Mouse (Mus musculus) neural tube, embryonic 11.5 days (tissue): ENCODE data around the gene Ttll12. TPM values are rescaled to one million over a fixed set of nuclear protein-coding genes. Genes with fewer than 3 reads are reported as not detected.

Experiments
- ATAC-seq: fragments of 200-750 bp; cut with Nextera tagmentation; 2 replicates; pipeline ENCODE4 v1.8.0; 2017; ENCODE audit warnings: moderate number of reproducible peaks, mild to moderate bottlenecking, moderate TSS enrichment, moderate library complexity; ENCODE audit not compliant: insufficient read depth, low FRiP score, low TSS enrichment
- DNase-seq: peaks from one replicate; pipeline ENCODE4 v3.0.0-alpha.2; 2015; ENCODE audit warnings: low spot score
- H3K27ac ChIP-seq: fragments of 300-500 bp; sonication (generic); 2 replicates; pipeline ENCODE4 v1.5.1; 2014; ENCODE audit warnings: low read depth, mild to moderate bottlenecking, low read length
- H3K27me3 ChIP-seq: fragments of 300-500 bp; sonication (generic); 2 replicates; pipeline ENCODE4 v1.6.1; 2014; ENCODE audit warnings: mild to moderate bottlenecking, low read length, mixed read lengths; ENCODE audit not compliant: control insufficient read depth, insufficient read depth
- H3K36me3 ChIP-seq: fragments of 300-500 bp; sonication (generic); 2 replicates; pipeline ENCODE4 v1.6.1; 2014; ENCODE audit warnings: mild to moderate bottlenecking, low read length, moderate library complexity, mixed read lengths; ENCODE audit not compliant: control insufficient read depth, insufficient read depth
- H3K4me1 ChIP-seq: fragments of 300-500 bp; sonication (generic); 2 replicates; pipeline ENCODE4 v1.6.1; 2014; ENCODE audit warnings: low read length, mixed read lengths; ENCODE audit not compliant: control insufficient read depth, insufficient read depth
- H3K4me2 ChIP-seq: fragments of 300-500 bp; sonication (generic); 2 replicates; pipeline ENCODE4 v1.6.1; 2014; ENCODE audit warnings: low read depth, mild to moderate bottlenecking, moderate library complexity
- H3K4me3 ChIP-seq: fragments of 300-500 bp; sonication (generic); 2 replicates; pipeline ENCODE4 v1.5.1; 2014; ENCODE audit warnings: low read depth, low read length
- H3K9ac ChIP-seq: fragments of 300-500 bp; sonication (generic); 2 replicates; pipeline ENCODE4 v1.6.1; 2014; ENCODE audit warnings: mild to moderate bottlenecking, low read length
- H3K9me3 ChIP-seq: fragments of 300-500 bp; sonication (generic); 2 replicates; pipeline ENCODE4 v1.6.1; 2016; ENCODE audit warnings: low read length; ENCODE audit not compliant: control insufficient read depth
- WGBS: fragments of 180-500 bp; shearing (Covaris S2); extraction: QIAGEN DNeasy Blood & Tissue Kit; methylation state at CpG from one replicate; pipeline ENCODE4 v1.1.7; 2014; 5-methylcytosine and 5-hydroxymethylcytosine counted together
- polyA plus RNA-seq: library from polyadenylated mRNA; unstranded; fragments of >200 nt; fragmentation: Nextera tagmentation; extraction: Ambion mirVana; gene quantifications from 2 replicates; pipeline ENCODE4 v1.2.1, GENCODE M21; 2014

Ttll12 gene
- polyA plus RNA-seq, 1 experiment from 2014 or later: 48.0 TPM

- Histone ChIP-seq H3K4me3 (no peak overlapping the region), H3K36me3 (peaks cover 6% of the 10 kb centered on the region), H3K9ac (no peak overlapping the region), H3K27me3 (no peaks in the 10 kb centered on the region), H3K27ac (no peak overlapping the region), H3K9me3 (peaks cover 3% of the 10 kb centered on the region; the same call in 1 of the 2 replicates), H3K4me1 (no peaks in the 10 kb centered on the region), H3K4me2 (no peak overlapping the region)
- DNase-seq (no peak), ATAC-seq (no peak)
- WGBS: 77% methylated on average over 7 of the region's 7 CpGs
Observed at GRCm38 (mm10) chr15:83631071-83631470, 36.1 kb upstream of the Ttll12 start.

- no peak for ATAC-seq
- Histone ChIP-seq H3K4me2 (no peak overlapping the region), H3K4me3 (no peak overlapping the region), H3K9ac (no peak overlapping the region), H3K9me3 (peaks cover 3% of the 10 kb centered on the region; the same call in 1 of the 2 replicates), H3K36me3 (peaks cover 6% of the 10 kb centered on the region), H3K27me3 (no peaks in the 10 kb centered on the region), H3K27ac (no peak overlapping the region), H3K4me1 (no peaks in the 10 kb centered on the region)
- DNase-seq: no peak
- WGBS: 72% methylated on average over 3 of the region's 3 CpGs
Observed at GRCm38 (mm10) chr15:83629716-83630115, 34.8 kb upstream of the Ttll12 start.

- 98% methylated on average over 2 of the region's 2 CpGs for WGBS
- H3K27ac ChIP-seq: no peak overlapping the region
- no peak overlapping the region for H3K9ac ChIP-seq
- no peak overlapping the region for H3K4me2 ChIP-seq
- peaks cover 6% of the 10 kb centered on the region for H3K36me3 ChIP-seq
- DNase-seq (no peak), ATAC-seq (no peak)
- no peak overlapping the region for H3K4me3 ChIP-seq
- H3K27me3 ChIP-seq: no peaks in the 10 kb centered on the region
- peaks cover 3% of the 10 kb centered on the region; the same call in 1 of the 2 replicates for H3K9me3 ChIP-seq
- no peaks in the 10 kb centered on the region for H3K4me1 ChIP-seq
Observed at GRCm38 (mm10) chr15:83626142-83626645, 31.2 kb upstream of the Ttll12 start.

GRCm38 (mm10) chr15:83615245-83615644, 20.3 kb upstream of the Ttll12 start:
- WGBS: 88% methylated on average over 3 of the region's 3 CpGs

GRCm38 (mm10) chr15:83607115-83607802, 12.3 kb upstream of the Ttll12 start:
- H3K36me3 ChIP-seq: peaks cover 2% of the 10 kb centered on the region; the same call in 1 of the 2 replicates
- H3K4me2 ChIP-seq: no peak overlapping the region
- H3K9me3 ChIP-seq: no peaks in the 10 kb centered on the region
- H3K27ac ChIP-seq: no peak overlapping the region
- H3K27me3 ChIP-seq: no peaks in the 10 kb centered on the region
- WGBS: 47% methylated on average over 15 of the region's 15 CpGs
- H3K9ac ChIP-seq: no peak overlapping the region
- DNase-seq (peak; percentile 69), ATAC-seq (no peak)
- H3K4me3 ChIP-seq: no peak overlapping the region
- no peaks in the 10 kb centered on the region for H3K4me1 ChIP-seq

More at GRCm38 (mm10) chr15:83615245-83615644, 20.3 kb upstream of the Ttll12 start:
- Histone ChIP-seq H3K36me3 (peaks cover 9% of the 10 kb centered on the region), H3K9me3 (no peaks in the 10 kb centered on the region), H3K9ac (no peak overlapping the region), H3K4me2 (no peak overlapping the region), H3K4me3 (no peak overlapping the region), H3K27me3 (no peaks in the 10 kb centered on the region), H3K27ac (no peak overlapping the region), H3K4me1 (no peaks in the 10 kb centered on the region)
- ATAC-seq (no peak), DNase-seq (no peak)

GRCm38 (mm10) chr15:83606700-83607099, 11.7 kb upstream of the Ttll12 start:
- H3K9me3 ChIP-seq: no peaks in the 10 kb centered on the region
- no peak overlapping the region for H3K27ac ChIP-seq
- H3K9ac ChIP-seq: no peak overlapping the region
- peaks cover 2% of the 10 kb centered on the region; the same call in 1 of the 2 replicates for H3K36me3 ChIP-seq
- H3K4me1 ChIP-seq: no peaks in the 10 kb centered on the region
- H3K4me3 ChIP-seq: no peak overlapping the region
- no peaks in the 10 kb centered on the region for H3K27me3 ChIP-seq
- DNase-seq (no peak), ATAC-seq (no peak)
- WGBS: 90% methylated on average over 8 of the region's 8 CpGs
- no peak overlapping the region for H3K4me2 ChIP-seq

- no peaks in the 10 kb centered on the region for H3K9me3 ChIP-seq
- H3K4me3 ChIP-seq: no peak overlapping the region
- H3K27ac ChIP-seq: no peak overlapping the region
- 88% methylated on average over 11 of the region's 11 CpGs for WGBS
- H3K4me2 ChIP-seq: no peak overlapping the region
- DNase-seq: no peak
- H3K4me1 ChIP-seq: no peaks in the 10 kb centered on the region
- H3K27me3 ChIP-seq: no peaks in the 10 kb centered on the region
- ATAC-seq: no peak
- H3K9ac ChIP-seq: no peak overlapping the region
- peaks cover 2% of the 10 kb centered on the region; the same call in 1 of the 2 replicates for H3K36me3 ChIP-seq
Observed at GRCm38 (mm10) chr15:83606216-83606615, 11.3 kb upstream of the Ttll12 start.

GRCm38 (mm10) chr15:83603426-83603825, 8.5 kb upstream of the Ttll12 start:
- no peak overlapping the region for H3K9ac ChIP-seq
- no peak for DNase-seq
- WGBS: 97% methylated on average over 7 of the region's 7 CpGs

GRCm38 (mm10) chr15:83603046-83603396, 8.1 kb upstream of the Ttll12 start:
- Histone ChIP-seq H3K4me1 (no peaks in the 10 kb centered on the region), H3K27ac (no peak overlapping the region), H3K4me2 (no peak overlapping the region), H3K9ac (no peak overlapping the region), H3K27me3 (no peaks in the 10 kb centered on the region), H3K4me3 (no peak overlapping the region), H3K36me3 (peaks cover 2% of the 10 kb centered on the region; the same call in 1 of the 2 replicates), H3K9me3 (no peaks in the 10 kb centered on the region)
- 88% methylated on average over 1 of the region's 1 CpGs for WGBS
- DNase-seq (no peak), ATAC-seq (no peak)

More at GRCm38 (mm10) chr15:83603426-83603825, 8.5 kb upstream of the Ttll12 start:
- no peaks in the 10 kb centered on the region for H3K4me1 ChIP-seq
- no peak overlapping the region for H3K27ac ChIP-seq
- H3K27me3 ChIP-seq: no peaks in the 10 kb centered on the region
- H3K4me2 ChIP-seq: no peak overlapping the region
- H3K36me3 ChIP-seq: peaks cover 2% of the 10 kb centered on the region; the same call in 1 of the 2 replicates
- no peak overlapping the region for H3K4me3 ChIP-seq
- no peak for ATAC-seq
- no peaks in the 10 kb centered on the region for H3K9me3 ChIP-seq
